Mouse (Mus musculus) A20 (cell line): Measurements from ENCODE around the gene Tom1l1.
A peak's percentile ranks its signal among the peaks of the same experiment; 100 is the strongest.

Experiments
- DNase-seq: peaks from one replicate; pipeline ENCODE4 v3.0.0-alpha.2; 2011; ENCODE audit warnings: low read depth, low spot score

Gene Tom1l1

DNA sequence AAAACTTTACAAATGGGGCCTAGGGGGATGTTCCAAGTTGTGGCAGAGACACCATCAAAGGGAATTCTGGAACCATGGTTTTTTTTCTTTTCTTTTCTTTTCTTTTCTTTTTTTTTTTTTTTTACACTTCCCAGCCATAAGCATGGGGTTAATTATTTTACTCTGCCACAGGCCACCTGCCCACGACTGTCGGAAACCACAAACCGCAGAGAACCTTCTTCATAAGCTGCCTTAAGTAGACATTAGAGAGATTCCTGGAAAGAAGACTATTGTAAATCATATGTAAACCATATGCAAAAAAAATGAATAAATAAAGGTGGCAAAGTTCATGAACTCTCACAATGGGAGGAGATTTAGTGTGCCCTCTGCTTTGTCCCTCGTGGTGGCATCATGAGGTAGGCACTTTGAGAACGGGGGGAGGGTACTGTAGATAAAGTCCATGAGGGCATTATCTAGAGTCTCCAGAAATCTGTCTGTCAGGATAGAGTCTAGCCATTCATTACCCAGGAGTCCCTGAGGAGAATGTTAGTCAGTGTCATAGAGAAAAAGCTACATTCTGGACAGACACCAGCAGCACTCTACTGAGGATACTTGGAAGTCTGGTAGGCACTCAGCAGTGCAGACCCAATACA is 12.6 kb downstream of the Tom1l1 start:
- DNase-seq, result no peak

DNA sequence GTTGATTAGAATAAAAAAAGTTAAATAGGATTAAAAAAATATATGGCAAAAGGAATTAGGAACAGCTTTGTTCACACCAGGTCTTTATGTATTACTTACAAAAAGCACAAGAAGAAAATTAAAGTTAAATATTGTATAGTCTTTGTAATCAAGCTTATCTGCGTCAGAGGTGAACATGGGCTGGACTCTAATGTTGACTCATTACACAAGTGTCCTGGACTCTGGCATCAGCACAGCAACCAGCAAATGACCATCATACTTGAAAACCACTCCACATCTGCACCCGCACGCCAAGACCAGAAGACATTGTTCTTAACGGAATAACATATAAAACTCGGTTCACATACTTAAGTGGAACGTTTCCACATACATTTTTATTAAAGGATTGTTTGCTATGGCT is 20.8 kb downstream of the Tom1l1 start:
- DNase-seq, result no peak

DNA sequence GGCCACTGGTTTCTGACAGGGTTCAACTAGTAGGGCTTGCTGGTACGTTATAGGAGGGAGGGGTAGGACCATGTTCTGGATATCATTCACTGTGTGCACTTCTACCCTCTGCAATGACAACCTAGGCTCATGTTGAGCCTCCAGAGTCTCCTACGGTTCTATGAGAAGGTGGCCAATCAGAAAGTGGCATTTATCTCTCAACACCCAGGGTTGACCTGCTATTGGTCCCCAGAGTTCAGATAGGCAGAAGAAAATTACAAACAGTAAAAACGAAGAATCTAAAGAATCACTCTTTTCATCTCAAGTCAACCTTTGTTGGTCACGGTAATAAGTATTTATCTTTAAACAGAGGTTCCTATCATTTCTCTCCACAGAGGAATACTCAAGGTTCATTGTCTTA is 21.2 kb downstream of the Tom1l1 start:
- no peak for DNase-seq

DNA sequence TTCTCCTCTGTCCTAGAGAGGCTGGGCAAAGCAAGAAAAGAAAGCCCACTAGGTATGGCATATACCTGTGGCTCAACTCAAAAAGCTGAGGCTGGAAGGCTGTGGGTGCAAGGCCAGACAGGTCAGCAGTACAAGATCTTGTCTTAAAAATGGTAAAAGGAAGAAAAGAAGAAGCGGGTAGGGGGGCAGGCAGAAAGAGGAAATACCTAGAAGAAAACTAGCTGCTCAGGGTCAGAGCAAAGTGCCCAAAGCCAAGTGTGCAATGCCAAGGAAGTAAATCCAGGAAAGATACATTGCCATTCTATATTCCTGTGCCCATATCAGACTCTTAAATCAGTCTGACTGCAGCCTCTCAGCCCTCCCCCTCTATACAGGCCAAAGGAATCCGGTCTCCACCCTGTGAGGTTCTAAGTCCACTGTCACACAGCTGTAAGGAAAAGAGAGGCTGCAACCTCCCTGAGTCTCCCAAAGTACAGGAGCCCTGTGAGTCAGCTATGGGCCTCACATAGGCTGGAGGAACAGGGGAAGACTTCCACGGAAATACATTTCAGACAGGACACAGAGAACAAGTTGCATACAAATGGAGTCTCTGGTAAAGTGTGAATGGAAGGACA is 21.9 kb downstream of the Tom1l1 start:
- DNase-seq, result peak; percentile 36

DNA sequence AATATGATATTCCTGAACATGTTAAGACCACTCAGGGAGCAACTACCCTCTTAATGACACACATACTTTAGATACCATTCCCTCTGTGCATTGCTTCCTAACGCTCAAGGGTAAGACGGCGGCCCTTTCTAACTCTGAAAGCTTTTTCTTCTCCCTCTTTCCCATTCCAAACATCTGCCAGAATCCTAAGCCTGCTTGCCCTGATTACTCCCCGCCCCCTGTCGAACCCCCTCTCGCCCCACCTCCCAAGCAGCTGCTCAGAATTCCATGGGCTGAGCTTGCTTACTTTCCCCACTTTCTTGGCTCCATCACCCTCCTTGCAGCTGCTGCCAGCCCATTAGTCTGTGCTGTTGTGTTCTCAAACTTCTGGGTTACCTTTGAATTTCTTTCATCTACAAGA is 23.0 kb downstream of the Tom1l1 start:
- DNase-seq, result no peak

DNA sequence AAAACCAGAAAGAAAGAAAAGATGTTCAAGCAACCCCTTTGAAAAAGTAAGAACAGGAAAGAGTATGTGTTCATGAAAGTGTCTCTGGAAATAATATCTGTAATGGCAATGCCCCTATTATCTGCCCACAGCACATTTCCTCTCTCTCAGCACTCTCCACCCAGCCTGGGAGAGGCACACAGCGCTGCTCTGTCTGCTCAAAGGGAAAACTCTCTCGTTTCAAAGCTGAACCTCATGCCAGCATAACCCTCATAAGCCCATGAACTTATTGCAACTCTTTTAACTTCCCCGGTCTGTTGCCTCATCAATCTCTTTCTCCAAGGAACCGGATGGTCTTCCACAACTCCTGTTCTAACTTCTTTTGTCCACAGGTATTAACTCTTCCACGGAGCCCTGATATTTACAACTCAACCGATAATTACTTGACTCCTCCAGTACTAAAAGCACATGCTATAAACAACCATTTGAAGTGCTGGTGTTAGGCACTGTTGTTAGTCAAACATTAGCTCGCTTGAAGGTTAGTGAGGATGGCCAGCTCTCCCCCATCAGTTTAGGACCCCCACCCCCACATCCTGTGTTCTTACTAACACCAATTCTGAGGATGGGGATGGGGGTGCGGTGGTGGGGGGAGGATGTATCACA is 23.7 kb downstream of the Tom1l1 start:
- no peak for DNase-seq

DNA sequence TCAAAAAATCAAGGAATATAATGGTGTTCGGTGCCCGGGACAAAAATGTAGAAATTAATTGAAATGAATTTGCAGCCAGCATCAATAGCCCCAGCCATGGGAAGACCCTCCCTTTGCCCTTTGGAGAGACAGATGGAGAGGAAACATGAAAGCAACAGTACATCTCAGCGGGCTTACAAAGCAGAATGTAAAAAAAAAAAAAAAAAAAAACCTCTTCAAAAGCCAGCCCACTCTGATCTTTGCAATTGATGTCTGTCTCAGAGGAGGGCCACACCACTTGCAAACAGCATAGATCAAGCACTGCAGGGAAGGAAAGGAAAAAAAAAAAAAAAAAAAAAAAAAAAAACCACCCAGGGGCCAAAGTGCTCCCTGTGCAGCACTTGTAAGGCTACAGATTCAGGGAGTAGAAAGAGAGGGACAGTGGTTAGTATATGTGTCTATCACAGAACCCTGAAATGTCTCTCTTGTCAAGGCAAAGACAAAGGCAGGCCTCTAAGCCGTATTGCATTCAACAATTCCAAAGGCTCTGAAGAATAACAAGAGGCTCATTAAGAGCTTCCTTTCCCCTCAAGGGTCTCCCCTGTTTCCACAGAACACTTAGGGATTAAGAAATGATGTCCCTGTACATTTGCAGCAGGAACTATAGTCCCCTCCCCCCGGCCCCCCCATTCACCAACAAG is 24.4 kb downstream of the Tom1l1 start:
- no peak for DNase-seq

DNA sequence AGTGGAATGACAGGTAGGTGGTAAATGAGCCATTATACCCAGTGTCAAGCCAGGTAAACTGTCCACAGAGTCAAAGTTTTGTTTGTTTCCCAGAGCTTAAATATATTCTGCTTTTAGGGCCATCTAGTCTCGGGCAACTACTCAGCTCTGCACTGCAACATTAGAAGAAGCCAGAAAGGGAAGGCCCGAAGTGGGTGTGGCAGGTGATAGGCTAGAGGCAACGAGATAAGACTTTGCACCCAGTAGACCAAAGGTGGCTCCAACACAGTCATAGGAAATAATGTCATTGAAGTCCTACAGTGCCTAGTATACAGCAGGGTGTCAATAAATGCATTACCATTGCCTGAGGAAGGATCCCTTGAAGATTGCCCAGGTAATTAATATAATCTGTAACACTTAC is 25.1 kb downstream of the Tom1l1 start:
- no peak for DNase-seq

DNA sequence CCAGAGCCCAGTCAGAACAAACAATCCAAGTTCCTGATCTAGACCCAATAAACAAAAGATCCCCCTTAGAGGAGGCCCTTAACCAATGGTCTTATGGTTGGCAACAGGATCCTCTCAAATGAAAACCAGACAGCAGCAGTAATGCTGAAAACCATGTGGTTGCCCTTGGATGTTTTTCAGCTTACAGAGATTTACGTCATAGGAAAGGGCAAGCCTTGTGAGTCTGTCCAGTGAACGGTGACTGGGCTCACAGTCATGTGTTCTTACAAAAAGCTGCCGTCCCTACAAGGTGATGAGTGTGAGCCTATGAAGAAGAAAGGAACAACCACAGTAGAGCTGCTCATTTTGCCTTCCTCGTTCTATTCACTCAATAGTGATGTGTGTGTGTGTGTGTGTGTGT is 27.5 kb downstream of the Tom1l1 start:
- DNase-seq, result no peak

DNA sequence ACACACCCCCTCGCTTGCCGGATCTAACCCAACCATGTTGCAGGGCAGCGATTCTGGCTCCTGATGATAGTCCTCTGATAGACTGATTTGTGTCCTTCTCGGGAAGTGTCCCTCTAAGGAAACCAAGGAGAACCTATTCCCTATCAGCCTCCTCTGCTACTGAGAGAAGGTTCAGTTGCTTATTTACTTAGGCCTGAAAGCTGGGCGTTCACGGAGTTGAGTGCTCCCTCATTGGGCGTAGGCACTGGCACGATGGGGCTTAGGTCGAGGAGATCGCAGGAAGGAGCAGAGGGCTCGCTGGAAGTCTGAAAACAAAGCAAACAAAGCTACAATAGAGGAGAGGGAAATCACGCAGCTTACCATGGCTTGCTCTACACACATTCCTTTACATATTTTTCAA is 30.6 kb downstream of the Tom1l1 start:
- DNase-seq, result no peak

DNA sequence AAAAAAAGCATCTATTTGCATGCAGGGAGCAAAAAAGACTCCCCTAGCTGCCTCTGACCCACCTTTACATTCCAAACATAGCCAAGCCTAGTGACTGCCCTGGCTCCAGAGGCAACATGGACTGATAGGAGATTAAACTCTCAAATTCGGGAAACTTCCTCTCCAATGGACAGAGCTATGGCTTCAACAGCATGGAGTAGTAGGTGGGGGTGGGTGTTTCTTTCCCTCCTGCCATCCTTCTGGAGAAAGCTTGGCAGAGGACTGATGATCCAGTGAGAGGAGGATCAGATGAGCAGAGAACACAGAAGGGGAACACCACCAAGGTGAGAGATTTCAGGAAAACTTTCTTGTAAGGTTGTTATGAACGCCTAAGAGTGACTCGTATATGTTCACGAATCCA is 35.6 kb downstream of the Tom1l1 start:
- DNase-seq, result no peak

DNA sequence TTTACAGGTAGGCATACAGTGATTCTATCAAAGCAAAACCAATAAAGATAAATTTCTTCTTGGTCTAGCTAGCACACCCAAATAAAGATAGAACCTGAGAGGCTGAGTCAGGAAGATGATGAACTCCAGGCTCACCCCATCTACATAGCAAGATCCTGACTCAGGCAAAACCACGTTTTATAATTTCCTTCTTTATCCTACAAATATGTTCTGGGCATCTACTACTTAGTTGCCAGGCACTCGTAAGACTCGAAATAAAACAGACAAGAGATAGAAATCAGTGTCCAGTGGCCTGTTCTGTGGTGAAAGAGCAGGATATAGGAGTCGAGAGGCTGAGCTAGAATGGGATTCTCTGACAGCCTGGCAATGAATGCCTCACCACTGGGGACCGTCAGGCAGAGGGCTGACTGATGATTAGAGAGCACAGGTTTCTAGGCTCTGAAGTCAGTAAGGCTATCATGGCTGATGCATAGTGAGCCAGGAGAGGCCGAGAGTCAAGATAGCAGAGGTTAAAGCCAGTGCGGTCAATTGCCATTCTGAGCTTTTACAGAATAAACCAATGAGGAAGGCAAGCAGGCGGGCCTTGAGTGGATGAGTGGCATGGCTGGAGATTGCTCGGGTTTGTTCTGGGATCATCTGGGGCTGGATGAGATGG is 37.8 kb downstream of the Tom1l1 start:
- no peak for DNase-seq

DNA sequence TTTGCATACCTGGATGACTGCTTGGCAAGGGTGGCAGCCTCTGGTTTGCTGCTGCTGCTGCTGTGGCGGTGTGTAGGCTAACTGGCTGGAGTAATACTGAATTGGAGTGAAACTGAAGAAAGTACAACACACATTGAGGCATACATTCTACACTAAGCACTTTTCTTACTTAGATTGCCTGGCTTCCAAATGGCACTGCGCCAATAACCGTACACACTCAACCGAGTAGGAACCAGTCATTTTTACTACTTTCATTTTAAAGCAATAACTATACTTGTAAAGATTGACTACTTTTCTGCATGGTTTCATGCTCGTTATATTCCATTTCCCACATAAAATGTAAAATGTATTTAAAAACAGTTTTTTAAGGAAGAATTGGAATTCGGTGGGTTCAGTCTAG is 38.4 kb downstream of the Tom1l1 start:
- DNase-seq, result no peak

DNA sequence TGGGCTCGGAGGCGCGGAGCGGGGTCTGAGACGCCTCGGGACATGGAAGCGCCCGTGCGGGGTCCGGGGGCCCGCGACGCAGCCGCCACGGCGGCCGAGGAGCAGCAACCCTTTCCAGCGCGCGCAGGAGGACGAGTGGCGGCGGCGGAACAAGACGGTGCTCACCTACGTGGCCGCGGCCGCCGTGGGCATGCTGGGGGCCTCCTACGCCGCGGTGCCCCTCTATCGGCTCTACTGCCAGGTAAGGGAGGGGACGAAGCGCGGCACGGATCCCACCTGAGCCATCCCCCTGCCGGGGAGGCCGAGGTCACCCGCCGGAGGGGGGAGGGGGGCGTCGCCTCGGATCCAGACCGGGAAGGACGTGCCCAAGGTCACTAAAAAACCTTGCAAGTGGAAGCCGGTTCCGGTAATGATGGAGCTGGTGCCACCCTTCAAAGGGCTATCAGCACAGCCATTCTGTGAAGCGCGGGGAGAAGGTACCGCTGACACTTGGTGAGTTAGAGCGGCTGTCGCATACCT is 49.8 kb downstream of the Tom1l1 start:
- DNase-seq, result no peak

DNA sequence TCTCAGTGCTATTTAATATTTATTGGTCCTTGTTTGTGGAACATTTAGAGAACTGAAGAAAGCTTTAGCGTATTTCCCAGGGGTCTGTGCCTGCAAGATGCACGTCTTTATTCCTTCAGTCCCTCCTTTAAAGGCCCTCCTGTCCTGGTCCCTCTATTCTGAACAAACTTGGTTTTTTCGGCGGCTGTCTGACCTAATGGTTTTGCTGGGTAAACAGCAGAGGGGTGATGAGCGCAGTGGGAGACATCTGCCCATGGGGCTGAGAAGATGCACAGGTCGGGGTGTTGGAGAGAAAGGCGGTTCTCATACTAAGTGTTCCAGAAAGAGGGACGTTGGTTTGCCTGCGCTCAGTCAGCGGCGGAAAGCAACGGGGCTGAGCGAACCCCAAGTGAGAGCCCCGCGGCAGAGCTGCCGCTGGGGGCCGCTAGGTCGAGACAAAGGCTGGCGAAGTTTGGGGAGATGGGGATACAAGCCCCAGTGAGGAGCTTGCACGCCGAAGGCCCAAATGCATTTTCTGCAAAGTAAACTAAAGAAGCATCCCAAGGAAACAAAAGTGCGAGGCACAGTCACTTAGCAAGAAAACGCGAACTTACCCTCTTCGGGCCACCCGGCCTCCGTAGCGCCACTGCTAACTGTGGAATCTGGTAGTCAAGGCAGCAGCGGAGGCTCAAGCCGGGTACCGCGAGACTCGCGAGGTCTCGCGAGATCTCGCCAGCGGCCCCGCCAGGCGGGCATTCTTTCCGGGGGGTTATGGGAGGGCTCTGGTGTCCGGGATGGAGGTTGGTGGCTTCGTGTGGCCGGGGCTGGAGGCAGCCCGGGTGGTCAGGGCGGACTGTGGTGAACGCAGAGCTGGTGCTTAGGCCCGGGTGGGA is 50.5 kb downstream of the Tom1l1 start, which contains the start of the genes Stxbp4 and Cox11:
Stxbp4 (minus strand) TSS at position 645 of the 872 bp plus-strand sequence.
Cox11 (plus strand) TSS at position 734 of the 872 bp plus-strand sequence.
- peak; percentile 96 for DNase-seq

DNA sequence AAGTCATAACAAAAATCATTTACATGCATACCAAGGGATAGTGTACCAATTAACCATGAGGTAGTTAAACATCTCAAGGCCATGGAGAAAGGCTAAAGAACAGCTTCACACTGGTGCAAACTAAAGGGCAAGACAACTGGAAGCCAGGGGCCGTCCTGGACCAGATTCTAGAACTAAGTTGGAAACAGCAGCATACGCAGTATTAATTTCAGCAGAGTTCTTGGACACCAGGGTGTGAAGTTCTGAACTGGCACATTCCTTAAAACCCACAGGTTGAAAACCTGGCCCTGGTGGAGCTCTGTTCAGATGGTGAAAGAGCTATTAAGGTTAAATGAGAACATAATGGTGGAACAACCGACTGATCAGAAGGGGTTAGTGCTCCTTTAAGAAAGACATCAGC is 53.5 kb downstream of the Tom1l1 start:
- DNase-seq, result no peak

DNA sequence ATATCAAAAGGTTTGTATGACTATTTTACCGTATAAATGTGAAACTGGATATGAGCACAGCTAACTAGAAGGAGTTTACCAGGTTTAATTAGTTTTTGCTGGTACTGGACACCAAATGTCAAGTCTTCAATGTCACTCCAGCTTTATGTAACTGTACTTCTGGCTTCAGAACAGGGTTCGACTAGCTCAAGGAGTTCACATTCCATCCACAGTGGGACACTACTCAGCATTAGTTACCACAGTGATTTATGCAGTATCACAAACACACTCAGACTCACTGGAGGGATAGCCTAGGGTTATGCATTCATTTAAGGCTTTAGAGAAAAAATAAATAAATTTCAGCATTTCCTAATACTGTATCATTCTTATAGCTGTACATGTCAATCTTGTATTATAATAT is 55.7 kb downstream of the Tom1l1 start:
- DNase-seq, result no peak

DNA sequence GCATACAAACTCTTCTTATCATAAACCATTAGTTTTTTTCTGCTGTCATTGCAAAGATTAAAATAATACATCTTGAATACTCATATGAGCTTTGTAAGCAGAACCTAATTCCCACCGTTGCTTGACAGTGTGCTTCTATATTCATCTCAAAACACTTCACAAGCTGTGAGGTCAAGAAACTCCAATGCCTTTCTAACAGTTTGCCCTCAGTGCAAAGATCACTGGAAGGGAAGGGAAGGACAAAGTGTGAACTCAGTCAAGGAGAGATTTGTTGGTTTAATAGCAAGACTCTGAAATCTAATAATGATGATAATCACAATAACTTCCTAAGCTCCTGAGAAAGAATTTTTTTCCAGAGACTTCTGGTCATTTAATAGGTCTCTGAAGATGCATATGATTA is 60.4 kb downstream of the Tom1l1 start:
- DNase-seq, result no peak

DNA sequence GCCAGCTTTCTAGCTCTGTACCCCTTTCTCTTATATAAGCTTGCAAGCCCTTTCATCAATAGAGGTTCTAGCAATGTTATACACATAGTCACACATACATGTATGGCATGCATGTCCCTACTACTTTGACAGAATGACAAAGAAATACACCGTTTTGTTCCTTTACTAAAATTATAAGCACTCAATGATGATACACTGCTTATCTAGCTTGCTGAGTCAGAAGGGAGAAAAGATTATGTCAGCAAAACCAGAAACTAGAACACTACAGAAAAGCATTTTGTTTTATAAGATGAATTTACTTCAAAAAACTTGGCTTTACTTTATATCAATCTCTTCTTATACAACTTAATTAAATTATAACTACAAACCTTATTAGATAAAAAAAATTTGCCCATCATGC is 63.0 kb downstream of the Tom1l1 start:
- no peak for DNase-seq

DNA sequence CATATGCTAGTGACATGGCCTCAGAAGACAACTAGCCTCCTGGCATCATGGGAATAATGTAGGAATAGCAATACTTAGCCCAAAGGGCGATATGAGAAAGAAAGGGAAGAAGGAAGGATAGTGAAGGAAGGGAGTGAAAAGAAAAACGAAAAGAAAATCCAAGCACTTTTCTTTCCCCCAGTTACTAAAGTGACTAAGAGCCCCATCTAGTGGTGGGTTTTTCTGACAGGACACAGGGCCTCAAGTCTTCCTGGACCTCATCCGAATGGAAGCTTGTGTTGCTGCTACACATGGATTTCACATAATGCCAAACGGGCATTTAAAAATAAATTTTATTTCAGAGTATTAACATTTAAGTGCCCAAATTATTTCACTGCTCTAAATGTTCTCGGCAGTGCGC is 64.7 kb downstream of the Tom1l1 start:
- DNase-seq, result peak; percentile 44

DNA sequence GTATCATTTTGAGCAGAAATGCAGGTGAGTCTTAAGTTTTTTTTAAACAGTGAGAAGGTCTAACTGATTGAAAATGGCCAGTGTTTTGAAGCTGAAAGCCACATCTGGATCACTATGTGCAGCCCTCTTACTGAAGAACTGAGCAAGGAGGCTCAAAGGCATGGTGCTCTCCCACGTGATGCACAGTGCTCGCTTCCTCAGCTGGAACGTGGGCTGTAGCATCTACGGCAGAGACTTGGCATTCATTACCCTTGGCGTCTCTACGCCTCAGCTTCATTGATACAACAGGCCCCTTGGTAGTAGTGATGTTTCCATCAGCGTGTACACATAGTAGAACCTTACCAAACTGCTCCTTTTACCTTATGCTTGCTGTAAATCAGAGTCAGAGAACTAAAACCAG is 65.7 kb downstream of the Tom1l1 start:
- DNase-seq, result no peak
